Mouse (Mus musculus): ENCODE results near the gene Ralgapa2. TPM values are rescaled to one million over a fixed set of nuclear protein-coding genes. Genes with fewer than 3 reads are reported as not detected.

Gene Ralgapa2
- total and polyA plus RNA-seq, 3 experiments, result 9.2 to 9.6 TPM; not detected in 1

- Histone ChIP-seq H3K36me3 (ENCODE audit: control insufficient read depth in 1 of 2, insufficient read depth in 2 of 2, low read length in 2 of 2) (peaks cover 0 to 4% of the 10 kb centered on the region in 2 experiments; a peak in 2 of 4 replicates), H3K79me2 (ENCODE audit: control insufficient read depth, insufficient read depth, low read length, poor library complexity) (no peaks in the 10 kb centered on the region), H3K9me3 (replicated peaks; ENCODE audit: insufficient read depth, low read length) (no peaks in the 10 kb centered on the region), H3K27me3 (ENCODE audit: control insufficient read depth in 1 of 2, insufficient read depth in 2 of 2, low read length in 2 of 2) (no peaks in the 10 kb centered on the region), H3K4me3 (ENCODE audit: control insufficient read depth in 1 of 2, insufficient read depth in 1 of 2, low read depth in 2 of 2, low read length in 2 of 2) (no peak overlapping the region), H3K27ac (ENCODE audit: control insufficient read depth, low read depth, low read length) (no peak overlapping the region), H3K9ac (ENCODE audit: control insufficient read depth, low read depth, low read length, poor library complexity, severe bottlenecking) (no peak overlapping the region), H3K4me1 (ENCODE audit: control insufficient read depth in 1 of 2, insufficient read depth in 2 of 2, low read length in 2 of 2) (0 out of 4 replicates have a peak, but pooled peaks cover 2 to 3% of the 10 kb centered on the region in 2 experiments)
- TF ChIP-seq MXI1 (IDR thresholded peaks at IDR 0.05; ENCODE audit: low read depth, low read length) (no peak), SMC3 (IDR thresholded peaks at IDR 0.05; ENCODE audit: low read depth, low read length) (no peak), E2F4 (IDR thresholded peaks at IDR 0.05; ENCODE audit: borderline replicate concordance, low read depth, low read length) (no peak), KAT2A (conservative IDR thresholded peaks at IDR 0.05; ENCODE audit: low read depth, low read length) (no peak), USF2 (IDR thresholded peaks at IDR 0.05; ENCODE audit: borderline replicate concordance in 1 of 2, insufficient read depth in 1 of 2, low read depth in 1 of 2, low read length in 2 of 2) (no peak), GABPA (IDR thresholded peaks at IDR 0.05; ENCODE audit: low read depth, low read length) (no peak), ZC3H11A (IDR thresholded peaks at IDR 0.05; ENCODE audit: low read depth, low read length) (no peak), CHD1 (IDR thresholded peaks at IDR 0.05; ENCODE audit: low read depth, low read length) (no peak), RCOR1 (IDR thresholded peaks at IDR 0.05; ENCODE audit: low read depth, low read length) (no peak), NELFE (IDR thresholded peaks at IDR 0.05; ENCODE audit: low read depth, low read length) (no peak), HCFC1 (IDR thresholded peaks at IDR 0.05; ENCODE audit: low read depth, low read length) (no peak), CTCF (IDR thresholded peaks at IDR 0.05 in 2 of 3, conservative IDR thresholded peaks at IDR 0.05 in 1 of 3; ENCODE audit: control insufficient read depth in 1 of 3, insufficient read depth in 1 of 3, low read depth in 2 of 3, low read length in 3 of 3, poor library complexity in 1 of 3, severe bottlenecking in 1 of 3) (no peak), ZKSCAN1 (IDR thresholded peaks at IDR 0.05; ENCODE audit: low read depth, low read length) (no peak), MEF2A (IDR thresholded peaks at IDR 0.05; ENCODE audit: extremely low read depth, insufficient replicate concordance, low read depth, low read length, poor library complexity, severe bottlenecking) (no peak), ZMIZ1 (IDR thresholded peaks at IDR 0.05; ENCODE audit: low read depth, low read length) (no peak), POLR2AphosphoS2 (IDR thresholded peaks at IDR 0.05; ENCODE audit: low read length) (no peak)
- DNase-seq (ENCODE audit: low read depth, low spot score), result no peak
Measured at GRCm38 (mm10) chr2:146254387-146254786, 257.8 kb downstream of the Ralgapa2 start.

- Histone ChIP-seq H3K79me2 (ENCODE audit: control insufficient read depth, insufficient read depth, low read length, poor library complexity) (no peaks in the 10 kb centered on the region), H3K36me3 (ENCODE audit: control insufficient read depth in 1 of 2, insufficient read depth in 2 of 2, low read length in 2 of 2) (no peaks in the 10 kb centered on the region), H3K27ac (ENCODE audit: control insufficient read depth, low read depth, low read length) (no peak overlapping the region), H3K27me3 (ENCODE audit: control insufficient read depth in 1 of 2, insufficient read depth in 2 of 2, low read length in 2 of 2) (no peaks in the 10 kb centered on the region), H3K4me1 (ENCODE audit: control insufficient read depth in 1 of 2, insufficient read depth in 2 of 2, low read length in 2 of 2) (no peaks in the 10 kb centered on the region), H3K9ac (ENCODE audit: control insufficient read depth, low read depth, low read length, poor library complexity, severe bottlenecking) (no peak overlapping the region), H3K4me3 (ENCODE audit: control insufficient read depth in 1 of 2, insufficient read depth in 1 of 2, low read depth in 2 of 2, low read length in 2 of 2) (no peak overlapping the region), H3K9me3 (replicated peaks; ENCODE audit: insufficient read depth, low read length) (no peaks in the 10 kb centered on the region)
- no peak for TF ChIP-seq HCFC1 (IDR thresholded peaks at IDR 0.05; ENCODE audit: low read depth, low read length)
- TF ChIP-seq ELF1 (IDR thresholded peaks at IDR 0.05; ENCODE audit: low read depth, low read length), result no peak
- no peak for TF ChIP-seq SMC3 (IDR thresholded peaks at IDR 0.05; ENCODE audit: low read depth, low read length)
- TF ChIP-seq CHD2 (IDR thresholded peaks at IDR 0.05; ENCODE audit: low read length), result no peak
- TF ChIP-seq MXI1 (IDR thresholded peaks at IDR 0.05; ENCODE audit: low read depth, low read length), result no peak
- TF ChIP-seq USF1 (IDR thresholded peaks at IDR 0.05; ENCODE audit: low read depth, low read length), result no peak
- TF ChIP-seq POLR2AphosphoS2 (IDR thresholded peaks at IDR 0.05; ENCODE audit: low read length), result no peak
- TF ChIP-seq GATA1 (IDR thresholded peaks at IDR 0.05; ENCODE audit: low read depth, low read length), result no peak
- TF ChIP-seq MYC (IDR thresholded peaks at IDR 0.05; ENCODE audit: low read depth, low read length), result no peak
- no peak for TF ChIP-seq CTCF (IDR thresholded peaks at IDR 0.05 in 2 of 3, conservative IDR thresholded peaks at IDR 0.05 in 1 of 3; ENCODE audit: control insufficient read depth in 1 of 3, insufficient read depth in 1 of 3, low read depth in 2 of 3, low read length in 3 of 3, poor library complexity in 1 of 3, severe bottlenecking in 1 of 3)
- no peak for DNase-seq (ENCODE audit: low read depth, low spot score)
Measured at GRCm38 (mm10) chr2:146250236-146250904, 261.8 kb downstream of the Ralgapa2 start.
